Mouse (Mus musculus) ES-E14 (cell line): Measurements from ENCODE around the gene Cd2bp2. TPM values are rescaled to one million over a fixed set of nuclear protein-coding genes. Genes with fewer than 3 reads are reported as not detected.

ENCODE experiments used
- DNase-seq: peaks from one replicate; pipeline ENCODE4 v3.0.0-alpha.2; 2013; ENCODE audit warnings: low read depth, low spot score
- H3K27ac ChIP-seq: 2 replicates; pipeline ENCODE4 v1.5.1; 2012; ENCODE audit warnings: low read depth, mild to moderate bottlenecking, low read length, moderate library complexity, mixed read lengths; ENCODE audit not compliant: poor library complexity, insufficient read depth, severe bottlenecking
- H3K36me3 ChIP-seq: 2 replicates; pipeline ENCODE4 v1.6.1; 2012; ENCODE audit warnings: mild to moderate bottlenecking, low read length, moderate library complexity, mixed read lengths; ENCODE audit not compliant: control insufficient read depth, poor library complexity, insufficient read depth, severe bottlenecking
- H3K4me1 ChIP-seq, 2 experiments: fragments of 150-350 bp in 1 of 2; sonication (generic) in 1 of 2; 2 replicates each; pipeline ENCODE4 v1.6.1; 2012; ENCODE audit warnings: low read length in 2 of 2, mild to moderate bottlenecking in 1 of 2, mixed read lengths in 1 of 2; ENCODE audit not compliant: control insufficient read depth in 2 of 2, insufficient read depth in 2 of 2, poor library complexity in 1 of 2
- H3K4me3 ChIP-seq, 2 experiments: fragments of 150-350 bp in 1 of 2; sonication (generic) in 1 of 2; 2 replicates each; pipeline ENCODE4 v1.5.1; 2012; ENCODE audit warnings: low read length in 2 of 2, low read depth in 1 of 2, mild to moderate bottlenecking in 1 of 2, mixed read lengths in 1 of 2; ENCODE audit not compliant: insufficient read depth in 1 of 2, poor library complexity in 1 of 2, severe bottlenecking in 1 of 2
- H3K9ac ChIP-seq: 2 replicates; pipeline ENCODE4 v1.6.1; 2012; ENCODE audit warnings: low read depth, mild to moderate bottlenecking, low read length, mixed read lengths; ENCODE audit not compliant: poor library complexity, insufficient read depth, severe bottlenecking
- H3K9me3 ChIP-seq: fragments of 150-350 bp; sonication (generic); 2 replicates; pipeline ENCODE4 v1.6.1; 2012; ENCODE audit warnings: low read depth, mild to moderate bottlenecking, low read length; ENCODE audit not compliant: control insufficient read depth, insufficient read depth
- CHD2 ChIP-seq: IDR thresholded peaks from 2 replicates; pipeline ENCODE4 v1.6.1; 2014; ENCODE audit warnings: mild to moderate bottlenecking, low read depth, low read length, inconsistent platforms
- HCFC1 ChIP-seq: IDR thresholded peaks from 2 replicates; pipeline ENCODE4 v1.6.1; 2012; ENCODE audit warnings: low read length, inconsistent platforms, borderline replicate concordance; ENCODE audit not compliant: insufficient read depth
- MAFK ChIP-seq: IDR thresholded peaks from 2 replicates; pipeline ENCODE4 v1.6.1; 2014; ENCODE audit warnings: mild to moderate bottlenecking, low read depth, low read length, inconsistent platforms; ENCODE audit not compliant: insufficient read depth
- ZC3H11A ChIP-seq: IDR thresholded peaks from 2 replicates; pipeline ENCODE4 v1.6.1; 2012; ENCODE audit warnings: low read depth, mild to moderate bottlenecking, inconsistent platforms, low read length, borderline replicate concordance
- ZNF384 ChIP-seq: IDR thresholded peaks from 2 replicates; pipeline ENCODE4 v1.6.1; 2012; ENCODE audit warnings: low read depth, low read length, inconsistent platforms
- in situ Hi-C, 2 experiments: fragments of 600-800 bp; cut with MboI; formaldehyde crosslinking; loops; one replicate each; pipeline ENCODE4 v1.15.1; 2025; ENCODE audit warnings: low sequenced_read_pairs in 2 of 2, inconsistent platforms in 1 of 2; ENCODE audit not compliant: unreplicated experiment in 2 of 2
- total RNA-seq: library from RNA; depleted of rRNA; stranded (reverse); fragments of 300-350 nt; gene quantifications from 2 replicates; pipeline ENCODE4 v1.2.3, GENCODE M21; 2012

Gene Cd2bp2
- total RNA-seq, 1 experiment: 113 TPM

- DNase-seq: no peak
- Histone ChIP-seq H3K4me3 (no peak overlapping the region), H3K27ac (no peak overlapping the region), H3K4me1 (peaks cover 0 to 4% of the 10 kb centered on the region in 2 experiments; a peak in 1 of 4 replicates), H3K36me3 (no peaks in the 10 kb centered on the region), H3K9ac (no peak overlapping the region), H3K9me3 (no peaks in the 10 kb centered on the region)
- TF ChIP-seq HCFC1 (no peak), CHD2 (no peak), ZNF384 (no peak), MAFK (no peak), ZC3H11A (no peak)
- in situ Hi-C loops: no loop called here
Measured at GRCm38 (mm10) chr7:127166501-127166900, 29.3 kb downstream of the Cd2bp2 start.

DNA sequence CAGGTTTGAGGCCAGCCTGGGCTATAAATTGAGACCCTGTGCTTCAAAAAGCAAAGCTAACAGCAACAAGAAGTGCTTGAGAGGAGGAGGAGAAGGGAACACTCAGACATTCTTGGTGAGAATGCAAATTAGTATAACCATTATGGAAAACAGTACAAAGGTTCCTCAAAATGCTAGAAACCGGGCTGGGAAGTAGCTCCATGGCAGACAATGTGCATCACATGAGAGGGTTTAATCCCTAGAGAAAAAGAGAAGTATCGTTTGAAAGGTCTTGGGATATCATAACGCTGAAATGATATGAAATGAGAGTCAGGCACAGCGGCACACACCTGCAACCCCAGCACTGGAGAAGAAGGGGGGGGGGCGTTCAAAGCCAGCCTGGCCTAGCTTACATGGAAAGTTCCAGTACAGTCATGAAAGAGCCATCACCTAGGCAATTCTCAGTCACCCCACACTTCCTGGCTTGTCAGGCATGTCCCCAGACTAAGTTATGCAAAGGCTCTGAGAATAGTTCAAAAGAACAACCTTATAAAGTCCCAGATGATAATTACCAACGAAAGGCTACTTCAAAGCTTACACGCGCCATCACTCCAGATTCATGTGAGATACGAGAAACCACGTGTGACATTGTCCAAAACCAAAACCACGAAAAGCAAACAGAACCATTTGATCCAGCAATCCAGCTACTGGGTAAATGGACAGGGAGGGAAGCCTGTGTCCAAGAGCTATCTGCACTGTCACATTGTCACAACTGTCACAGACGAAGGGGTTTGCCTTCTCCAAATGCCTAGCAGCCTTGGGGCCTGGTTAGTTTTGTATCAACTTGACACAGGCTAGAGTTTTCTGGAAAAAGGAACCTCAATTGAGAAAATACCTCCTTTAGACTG is 30.0 kb downstream of the Cd2bp2 start:
- TF ChIP-seq CHD2 (no peak), ZNF384 (no peak), ZC3H11A (no peak), MAFK (no peak)
- in situ Hi-C loops: no loop called here
- no peaks in the 10 kb centered on the region for H3K9me3 ChIP-seq
- H3K9ac ChIP-seq: no peak overlapping the region
- no peaks in the 10 kb centered on the region for H3K36me3 ChIP-seq
- no peak for DNase-seq
- H3K27ac ChIP-seq: no peak overlapping the region
- H3K4me3 ChIP-seq: no peak overlapping the region
- H3K4me1 ChIP-seq: peaks cover 0 to 4% of the 10 kb centered on the region in 2 experiments; a peak in 1 of 4 replicates

DNA sequence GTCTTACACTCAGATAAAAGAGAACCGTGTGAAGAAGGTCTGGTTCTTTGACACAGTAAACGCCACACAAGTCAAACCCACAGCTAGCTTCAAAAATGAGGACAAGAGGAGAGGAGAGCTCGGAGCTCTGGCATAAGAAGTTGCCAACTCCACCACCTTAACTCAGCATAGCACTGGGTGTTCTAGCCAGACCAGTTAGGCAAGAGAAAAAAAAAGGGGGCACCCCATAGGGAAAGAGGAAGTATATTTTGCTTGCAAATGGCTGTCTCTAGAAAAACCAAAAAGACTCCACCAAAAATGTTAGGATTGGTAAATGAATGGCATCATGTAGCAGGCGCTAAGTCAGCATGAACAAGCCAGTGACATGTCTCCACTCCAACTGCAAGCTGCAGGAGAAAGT is 31.8 kb downstream of the Cd2bp2 start:
- TF ChIP-seq MAFK: no peak
- TF ChIP-seq ZC3H11A: no peak
- TF ChIP-seq CHD2: no peak
- no peak for TF ChIP-seq ZNF384
- TF ChIP-seq HCFC1: no peak
- Histone ChIP-seq H3K9me3 (no peaks in the 10 kb centered on the region), H3K4me3 (no peak overlapping the region), H3K4me1 (peaks cover 0 to 4% of the 10 kb centered on the region in 2 experiments; a peak in 1 of 4 replicates), H3K27ac (no peak overlapping the region), H3K9ac (no peak overlapping the region), H3K36me3 (no peaks in the 10 kb centered on the region)
- no peak for DNase-seq
- in situ Hi-C loops: no loop called here

- peaks cover 0 to 4% of the 10 kb centered on the region in 2 experiments; a peak in 1 of 4 replicates for H3K4me1 ChIP-seq
- H3K27ac ChIP-seq: no peak overlapping the region
- no peaks in the 10 kb centered on the region for H3K36me3 ChIP-seq
- no peak overlapping the region for H3K4me3 ChIP-seq
- H3K9me3 ChIP-seq: no peaks in the 10 kb centered on the region
- no peak for DNase-seq
- no peak overlapping the region for H3K9ac ChIP-seq
- TF ChIP-seq ZC3H11A (no peak), CHD2 (no peak), ZNF384 (no peak), MAFK (no peak), HCFC1 (no peak)
- in situ Hi-C loops: no loop called here
Measured at GRCm38 (mm10) chr7:127162546-127162945, 33.3 kb downstream of the Cd2bp2 start.

DNA sequence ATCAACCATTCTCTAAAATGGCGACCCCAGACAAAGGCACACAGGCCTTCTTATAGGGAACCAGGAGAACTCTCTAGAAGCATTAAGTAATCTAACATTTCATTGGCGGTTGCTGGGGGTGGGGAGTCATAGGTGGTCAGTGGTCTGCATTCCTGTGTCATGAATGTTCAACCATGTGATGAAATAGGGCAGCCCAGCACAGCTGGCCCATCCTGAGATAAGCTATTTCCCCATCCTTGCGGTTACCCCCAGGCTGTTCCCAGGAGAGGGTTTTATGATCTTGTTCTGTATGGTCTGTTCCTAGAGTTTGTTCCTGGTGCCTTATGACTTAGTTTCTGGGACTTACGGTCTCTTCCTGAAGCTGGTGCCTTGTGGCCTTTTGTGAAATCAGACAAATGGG is 38.3 kb downstream of the Cd2bp2 start:
- H3K27ac ChIP-seq: no peak overlapping the region
- in situ Hi-C loops: no loop called here
- H3K36me3 ChIP-seq: no peaks in the 10 kb centered on the region
- H3K4me3 ChIP-seq: no peak overlapping the region
- no peak for TF ChIP-seq MAFK
- TF ChIP-seq ZC3H11A: no peak
- TF ChIP-seq CHD2: no peak
- TF ChIP-seq HCFC1: no peak
- no peak for TF ChIP-seq ZNF384
- DNase-seq: no peak
- H3K9me3 ChIP-seq: no peaks in the 10 kb centered on the region
- H3K9ac ChIP-seq: no peak overlapping the region
- H3K4me1 ChIP-seq: peaks cover 0 to 2% of the 10 kb centered on the region in 2 experiments; a peak in 1 of 4 replicates
